Mouse (Mus musculus) CD4-positive, CD25-positive, alpha-beta regulatory T cell, adult 4 months (primary cell): Measurements from ENCODE around the gene Nub1. TPM values are rescaled to one million over a fixed set of nuclear protein-coding genes. Genes with fewer than 3 reads are reported as not detected.

ENCODE experiments used
- ATAC-seq: one replicate; pipeline ENCODE4 v1.8.0; 2017
- polyA plus RNA-seq, 2 experiments: library from polyadenylated mRNA; unstranded; fragments of 100-300 nt; shearing (Covaris generic); gene quantifications; one replicate each; pipeline ENCODE4 v1.2.1; 2017

Gene Nub1
- polyA plus RNA-seq, 2 experiments from 2014 or later = 83.4 to 107 TPM

- no peak for ATAC-seq
Measured at GRCm38 (mm10) chr5:24743956-24744355, 58.6 kb downstream of the Nub1 start.

- ATAC-seq = no peak
Measured at GRCm38 (mm10) chr5:24747533-24747932, 62.2 kb downstream of the Nub1 start.

- ATAC-seq = no peak
Measured at GRCm38 (mm10) chr5:24749731-24750130, 64.4 kb downstream of the Nub1 start.

GRCm38 (mm10) chr5:24750321-24751304 is 65.3 kb downstream of the Nub1 start:
- peak; percentile 76 for ATAC-seq

GRCm38 (mm10) chr5:24751305-24752174 is 66.2 kb downstream of the Nub1 start:
- ATAC-seq = peak; percentile 79

GRCm38 (mm10) chr5:24752175-24752498 is 66.8 kb downstream of the Nub1 start:
- no peak for ATAC-seq

GRCm38 (mm10) chr5:24756931-24757330 is 71.6 kb downstream of the Nub1 start:
- ATAC-seq = no peak

- no peak for ATAC-seq
Measured at GRCm38 (mm10) chr5:24757816-24758215, 72.5 kb downstream of the Nub1 start, which contains the start of gene Crygn. Crygn (minus strand) TSS chr5:24758008.

Other genes with a start within 250 kb of the Nub1 start
- gene Fastk, start 240.2 kb upstream of the Nub1 start, polyA plus RNA-seq = 10 to 100 TPM; 53.4 to 57.0 TPM
- gene Tmub1, start 237.7 kb upstream of the Nub1 start, polyA plus RNA-seq = 10 to 100 TPM; 72.9 to 95.2 TPM
- 1 to 10 TPM; 5.5 to 8.6 TPM for gene Agap3, start 233.4 kb upstream of the Nub1 start, polyA plus RNA-seq
- gene Gbx1, start 158.3 kb upstream of the Nub1 start, polyA plus RNA-seq = not detected
- not detected for gene Asb10, start 144.6 kb upstream of the Nub1 start, polyA plus RNA-seq
- gene 4931409K22Rik, start 128.7 kb upstream of the Nub1 start, polyA plus RNA-seq = not detected
- 10 to 100 TPM; 62.1 to 87.7 TPM for gene Abcf2, start 108.1 kb upstream of the Nub1 start, polyA plus RNA-seq
- 10 to 100 TPM in 1 of 2 experiments, 1 to 10 TPM in 1; 9.3 to 15.6 TPM for gene Chpf2, start 98.8 kb upstream of the Nub1 start, polyA plus RNA-seq
- under 1 TPM; 0.48 to 0.61 TPM for gene Smarcd3, start 61.1 kb upstream of the Nub1 start, polyA plus RNA-seq
- gene Wdr86, start 45.2 kb downstream of the Nub1 start, polyA plus RNA-seq = under 1 TPM; 0.39 to 0.91 TPM
- gene Crygn, start 72.5 kb downstream of the Nub1 start, polyA plus RNA-seq = 1 to 10 TPM in 1 of 2 experiments, not detected in 1; 1.8 TPM
- gene Rheb, start 157.1 kb downstream of the Nub1 start, polyA plus RNA-seq = 10 to 100 TPM; 72.8 to 96.1 TPM